Mouse (Mus musculus): Measurements from ENCODE around the gene Thegl. TPM values are rescaled to one million over a fixed set of nuclear protein-coding genes. Genes with fewer than 3 reads are reported as not detected.

Gene Thegl
- polyA plus RNA-seq, 1 experiment from 2014 or later: not detected

DNA sequence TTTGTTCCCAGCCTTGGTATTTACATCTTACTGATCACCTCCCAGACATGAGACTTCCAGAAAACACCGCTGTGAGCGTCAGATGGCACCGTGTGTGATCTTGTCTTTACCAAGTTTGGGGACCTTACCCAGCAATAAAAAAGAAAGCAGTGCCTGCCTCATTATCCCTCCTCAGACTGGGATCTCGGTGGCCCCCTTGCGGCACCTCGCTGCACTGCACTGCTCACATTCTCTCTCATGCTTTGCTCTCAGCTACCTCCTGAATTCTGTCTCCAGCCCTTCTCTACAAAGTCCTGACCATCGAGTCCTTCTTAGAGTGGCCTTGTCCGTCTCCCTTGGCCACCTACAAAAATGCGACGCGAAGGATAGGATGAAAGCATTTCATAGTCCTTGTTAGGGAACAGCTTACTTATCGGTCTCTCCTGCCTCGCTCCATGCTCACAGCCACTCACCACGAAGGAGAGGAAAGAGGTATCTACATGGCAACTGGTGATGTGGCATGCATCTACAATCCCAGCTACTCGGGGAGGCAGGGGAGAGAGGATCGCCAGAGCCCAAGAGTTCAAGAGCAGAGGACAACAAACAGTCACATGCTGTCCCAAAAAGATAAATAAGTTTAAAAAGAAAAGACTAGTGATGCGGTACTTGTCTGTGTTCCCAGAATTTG is 45.7 kb downstream of the Thegl start:
- Histone ChIP-seq H3K27me3 (ENCODE audit: control insufficient read depth, insufficient read depth, low read length) (no peaks in the 10 kb centered on the region), H3K4me3 (ENCODE audit: low read depth, low read length) (peak overlapping the region; percentile 23; the same call in 1 of the 2 replicates), H3K36me3 (ENCODE audit: control insufficient read depth, insufficient read depth, low read length) (no peaks in the 10 kb centered on the region), H3K9ac (ENCODE audit: low read depth, low read length) (no peak overlapping the region), H3K4me2 (peak overlapping the region; percentile 42; the same call in 1 of the 2 replicates), H3K9me3 (replicated peaks; ENCODE audit: control insufficient read depth, low read length) (no peaks in the 10 kb centered on the region), H3K4me1 (ENCODE audit: control insufficient read depth, insufficient read depth, low read length) (no peaks in the 10 kb centered on the region), H3K27ac (ENCODE audit: low read depth, low read length) (no peak overlapping the region)
- WGBS (ENCODE audit: insufficient replicate concordance): 27% methylated on average over 17 of the region's 17 CpGs
- no peak for ATAC-seq (replicated peaks; ENCODE audit: insufficient number of reproducible peaks, low FRiP score, low TSS enrichment)

GRCm38 (mm10) chr5:77067321-77067720 is 51.5 kb downstream of the Thegl start:
- WGBS (ENCODE audit: insufficient replicate concordance): 66% methylated on average over 8 of the region's 8 CpGs
- Histone ChIP-seq H3K4me3 (ENCODE audit: low read depth, low read length) (no peak overlapping the region), H3K4me2 (no peak overlapping the region), H3K27ac (ENCODE audit: low read depth, low read length) (no peak overlapping the region), H3K36me3 (ENCODE audit: control insufficient read depth, insufficient read depth, low read length) (no peaks in the 10 kb centered on the region), H3K4me1 (ENCODE audit: control insufficient read depth, insufficient read depth, low read length) (no peaks in the 10 kb centered on the region), H3K9me3 (replicated peaks; ENCODE audit: control insufficient read depth, low read length) (no peaks in the 10 kb centered on the region), H3K27me3 (ENCODE audit: control insufficient read depth, insufficient read depth, low read length) (no peaks in the 10 kb centered on the region), H3K9ac (ENCODE audit: low read depth, low read length) (no peak overlapping the region)
- no peak for ATAC-seq (replicated peaks; ENCODE audit: insufficient number of reproducible peaks, low FRiP score, low TSS enrichment)

DNA sequence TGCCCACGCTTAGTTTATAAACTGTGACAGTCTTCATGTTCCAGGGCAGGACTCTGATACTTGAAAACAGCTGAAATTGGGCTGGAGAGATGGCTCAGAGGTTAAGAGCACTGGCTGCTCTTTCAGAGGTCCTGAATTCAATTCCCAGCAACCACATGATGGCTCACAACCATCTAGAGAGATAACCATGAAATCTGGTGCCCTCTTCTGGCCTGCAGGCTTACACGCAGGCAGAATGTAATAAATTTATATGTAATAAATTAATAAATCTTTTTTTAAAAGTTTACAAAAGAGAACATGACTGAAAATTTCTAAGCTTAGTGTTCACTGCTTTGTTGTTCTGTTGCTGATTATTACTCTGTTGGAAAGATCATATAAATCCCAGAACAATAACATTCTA is 55.2 kb downstream of the Thegl start:
- Histone ChIP-seq H3K4me3 (ENCODE audit: low read depth, low read length) (no peak overlapping the region), H3K4me2 (no peak overlapping the region), H3K36me3 (ENCODE audit: control insufficient read depth, insufficient read depth, low read length) (no peaks in the 10 kb centered on the region), H3K27me3 (ENCODE audit: control insufficient read depth, insufficient read depth, low read length) (no peaks in the 10 kb centered on the region), H3K9ac (ENCODE audit: low read depth, low read length) (no peak overlapping the region), H3K4me1 (ENCODE audit: control insufficient read depth, insufficient read depth, low read length) (no peaks in the 10 kb centered on the region), H3K27ac (ENCODE audit: low read depth, low read length) (no peak overlapping the region), H3K9me3 (replicated peaks; ENCODE audit: control insufficient read depth, low read length) (no peaks in the 10 kb centered on the region)
- 77% methylated on average over 2 of the region's 2 CpGs for WGBS (ENCODE audit: insufficient replicate concordance)
- ATAC-seq (replicated peaks; ENCODE audit: insufficient number of reproducible peaks, low FRiP score, low TSS enrichment): no peak

GRCm38 (mm10) chr5:77071626-77072025 is 55.8 kb downstream of the Thegl start:
- Histone ChIP-seq H3K4me2 (no peak overlapping the region), H3K27me3 (ENCODE audit: control insufficient read depth, insufficient read depth, low read length) (no peaks in the 10 kb centered on the region), H3K9me3 (replicated peaks; ENCODE audit: control insufficient read depth, low read length) (no peaks in the 10 kb centered on the region), H3K4me3 (ENCODE audit: low read depth, low read length) (no peak overlapping the region), H3K27ac (ENCODE audit: low read depth, low read length) (no peak overlapping the region), H3K36me3 (ENCODE audit: control insufficient read depth, insufficient read depth, low read length) (no peaks in the 10 kb centered on the region), H3K9ac (ENCODE audit: low read depth, low read length) (no peak overlapping the region), H3K4me1 (ENCODE audit: control insufficient read depth, insufficient read depth, low read length) (no peaks in the 10 kb centered on the region)
- WGBS (ENCODE audit: insufficient replicate concordance): 78% methylated on average over 3 of the region's 3 CpGs
- no peak for ATAC-seq (replicated peaks; ENCODE audit: insufficient number of reproducible peaks, low FRiP score, low TSS enrichment)

- H3K27ac ChIP-seq (ENCODE audit: low read depth, low read length): no peak overlapping the region
- no peaks in the 10 kb centered on the region for H3K4me1 ChIP-seq (ENCODE audit: control insufficient read depth, insufficient read depth, low read length)
- H3K9me3 ChIP-seq (replicated peaks; ENCODE audit: control insufficient read depth, low read length): no peaks in the 10 kb centered on the region
- no peak overlapping the region for H3K9ac ChIP-seq (ENCODE audit: low read depth, low read length)
- no peaks in the 10 kb centered on the region for H3K27me3 ChIP-seq (ENCODE audit: control insufficient read depth, insufficient read depth, low read length)
- H3K4me3 ChIP-seq (ENCODE audit: low read depth, low read length): no peak overlapping the region
- WGBS (ENCODE audit: insufficient replicate concordance): 60% methylated on average over 8 of the region's 8 CpGs
- ATAC-seq (replicated peaks; ENCODE audit: insufficient number of reproducible peaks, low FRiP score, low TSS enrichment): no peak
- no peaks in the 10 kb centered on the region for H3K36me3 ChIP-seq (ENCODE audit: control insufficient read depth, insufficient read depth, low read length)
- H3K4me2 ChIP-seq: no peak overlapping the region
These were observed 58.0 kb downstream of the Thegl start for GRCm38 (mm10) chr5:77073794-77074193.

DNA sequence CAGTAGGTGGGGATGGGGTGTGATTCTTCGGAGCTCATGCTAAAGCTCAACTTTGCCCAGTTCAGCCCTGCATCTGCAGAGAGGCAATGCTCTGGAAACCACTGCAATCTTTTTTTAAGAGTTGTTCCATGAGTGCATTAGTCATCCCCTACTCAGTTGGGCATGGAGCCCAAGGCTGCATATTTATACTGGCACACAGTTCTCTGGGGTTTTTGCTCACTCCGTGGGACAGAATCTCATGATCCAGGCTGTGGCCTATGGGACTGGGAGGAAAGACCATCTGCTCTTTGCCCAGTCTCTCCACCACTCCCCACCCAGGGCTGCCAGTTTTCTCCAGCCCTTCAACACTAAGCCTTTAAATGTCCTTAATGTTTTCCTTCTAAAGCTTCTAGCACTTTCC is 59.1 kb downstream of the Thegl start:
- no peak overlapping the region for H3K4me2 ChIP-seq
- no peak overlapping the region for H3K9ac ChIP-seq (ENCODE audit: low read depth, low read length)
- no peak overlapping the region for H3K4me3 ChIP-seq (ENCODE audit: low read depth, low read length)
- ATAC-seq (replicated peaks; ENCODE audit: insufficient number of reproducible peaks, low FRiP score, low TSS enrichment): no peak
- H3K36me3 ChIP-seq (ENCODE audit: control insufficient read depth, insufficient read depth, low read length): no peaks in the 10 kb centered on the region
- no peaks in the 10 kb centered on the region for H3K27me3 ChIP-seq (ENCODE audit: control insufficient read depth, insufficient read depth, low read length)
- no peak overlapping the region for H3K27ac ChIP-seq (ENCODE audit: low read depth, low read length)
- WGBS (ENCODE audit: insufficient replicate concordance): 75% methylated on average over 2 of the region's 2 CpGs
- H3K4me1 ChIP-seq (ENCODE audit: control insufficient read depth, insufficient read depth, low read length): no peaks in the 10 kb centered on the region
- H3K9me3 ChIP-seq (replicated peaks; ENCODE audit: control insufficient read depth, low read length): no peaks in the 10 kb centered on the region

DNA sequence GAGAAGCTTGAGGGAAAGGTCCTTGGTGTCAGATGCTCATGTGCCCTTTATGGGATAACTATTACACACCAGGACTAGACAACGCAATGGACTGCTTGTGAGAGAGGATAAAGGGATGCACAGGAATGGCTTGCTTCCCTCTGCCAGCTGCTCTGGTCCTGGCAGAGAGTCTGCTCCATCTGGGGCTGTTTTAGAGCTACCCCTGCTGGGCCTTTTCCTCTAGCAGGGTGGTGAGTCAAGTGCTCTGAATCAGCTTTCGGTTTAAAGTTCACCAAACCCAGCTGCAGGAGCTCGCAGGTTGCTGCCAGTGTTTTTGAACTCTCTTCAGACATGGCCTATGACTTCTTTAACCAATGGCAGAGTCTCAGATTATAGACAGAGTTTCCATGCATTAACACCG is 60.1 kb downstream of the Thegl start:
- ATAC-seq (replicated peaks; ENCODE audit: insufficient number of reproducible peaks, low FRiP score, low TSS enrichment): no peak
- no peaks in the 10 kb centered on the region for H3K9me3 ChIP-seq (replicated peaks; ENCODE audit: control insufficient read depth, low read length)
- H3K36me3 ChIP-seq (ENCODE audit: control insufficient read depth, insufficient read depth, low read length): no peaks in the 10 kb centered on the region
- no peak overlapping the region for H3K27ac ChIP-seq (ENCODE audit: low read depth, low read length)
- no peaks in the 10 kb centered on the region for H3K4me1 ChIP-seq (ENCODE audit: control insufficient read depth, insufficient read depth, low read length)
- no peak overlapping the region for H3K4me2 ChIP-seq
- no peak overlapping the region for H3K9ac ChIP-seq (ENCODE audit: low read depth, low read length)
- H3K27me3 ChIP-seq (ENCODE audit: control insufficient read depth, insufficient read depth, low read length): no peaks in the 10 kb centered on the region
- WGBS (ENCODE audit: insufficient replicate concordance): 88% methylated on average over 4 of the region's 4 CpGs
- no peak overlapping the region for H3K4me3 ChIP-seq (ENCODE audit: low read depth, low read length)

DNA sequence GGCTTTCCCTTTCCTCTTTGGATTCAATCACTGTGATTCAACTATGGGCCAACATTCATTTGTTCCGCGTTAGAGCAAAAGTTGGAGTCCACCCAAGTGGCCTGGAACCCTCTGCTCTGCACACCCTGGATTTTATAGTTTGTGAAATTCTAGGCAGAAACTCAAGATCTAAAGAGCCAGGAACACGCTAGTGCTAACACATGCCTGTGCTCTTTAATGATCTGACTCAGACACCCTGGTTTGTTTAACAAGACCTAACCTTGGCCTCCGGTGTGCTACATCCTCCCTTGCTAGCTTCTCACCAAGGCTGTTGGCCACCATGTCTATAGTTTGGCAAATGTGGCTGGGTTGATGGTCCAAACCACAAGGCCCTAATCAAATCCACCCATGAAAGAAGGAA is 64.9 kb downstream of the Thegl start:
- Histone ChIP-seq H3K36me3 (ENCODE audit: control insufficient read depth, insufficient read depth, low read length) (no peaks in the 10 kb centered on the region), H3K27ac (ENCODE audit: low read depth, low read length) (no peak overlapping the region), H3K4me2 (no peak overlapping the region), H3K9me3 (replicated peaks; ENCODE audit: control insufficient read depth, low read length) (no peaks in the 10 kb centered on the region), H3K4me3 (ENCODE audit: low read depth, low read length) (no peak overlapping the region), H3K27me3 (ENCODE audit: control insufficient read depth, insufficient read depth, low read length) (no peaks in the 10 kb centered on the region), H3K9ac (ENCODE audit: low read depth, low read length) (no peak overlapping the region), H3K4me1 (ENCODE audit: control insufficient read depth, insufficient read depth, low read length) (no peaks in the 10 kb centered on the region)
- WGBS (ENCODE audit: insufficient replicate concordance): 91% methylated on average over 4 of the region's 4 CpGs
- no peak for ATAC-seq (replicated peaks; ENCODE audit: insufficient number of reproducible peaks, low FRiP score, low TSS enrichment)

DNA sequence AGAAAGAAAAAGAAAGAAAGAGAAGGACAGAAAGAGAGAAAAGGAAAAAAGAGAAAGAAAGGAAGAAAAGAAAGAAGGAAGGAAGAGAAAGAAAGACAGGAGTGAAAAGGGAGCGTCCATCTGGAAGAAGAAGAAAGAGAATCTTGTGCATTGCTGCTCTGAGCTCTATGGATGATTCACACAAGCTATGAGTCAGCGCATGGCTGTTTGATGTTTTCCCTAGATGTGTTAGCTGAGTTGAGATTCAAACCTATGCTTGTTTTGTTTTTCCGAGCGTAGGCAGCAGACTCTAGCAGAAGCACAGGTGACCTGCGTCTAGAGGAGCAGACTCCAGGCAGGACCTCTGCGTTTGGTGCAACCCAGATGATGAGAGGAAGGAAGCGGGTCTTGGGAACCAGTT is 66.9 kb downstream of the Thegl start:
- no peak for ATAC-seq (replicated peaks; ENCODE audit: insufficient number of reproducible peaks, low FRiP score, low TSS enrichment)
- Histone ChIP-seq H3K27me3 (ENCODE audit: control insufficient read depth, insufficient read depth, low read length) (no peaks in the 10 kb centered on the region), H3K9me3 (replicated peaks; ENCODE audit: control insufficient read depth, low read length) (no peaks in the 10 kb centered on the region), H3K36me3 (ENCODE audit: control insufficient read depth, insufficient read depth, low read length) (peaks cover 2% of the 10 kb centered on the region; the same call in 1 of the 2 replicates), H3K9ac (ENCODE audit: low read depth, low read length) (no peak overlapping the region), H3K4me3 (ENCODE audit: low read depth, low read length) (no peak overlapping the region), H3K4me1 (ENCODE audit: control insufficient read depth, insufficient read depth, low read length) (no peaks in the 10 kb centered on the region), H3K27ac (ENCODE audit: low read depth, low read length) (no peak overlapping the region), H3K4me2 (no peak overlapping the region)
- 74% methylated on average over 7 of the region's 7 CpGs for WGBS (ENCODE audit: insufficient replicate concordance)

All from heart, embryonic 11.5 days (tissue).